Mouse (Mus musculus) layer of hippocampus, adult 9-10 months (tissue): Measurements from ENCODE around the gene Fcnb.

Source experiments
- DNase-seq: peaks from one replicate; pipeline ENCODE4 v3.0.0; 2022; ENCODE audit warnings: low spot score

Fcnb gene

DNA sequence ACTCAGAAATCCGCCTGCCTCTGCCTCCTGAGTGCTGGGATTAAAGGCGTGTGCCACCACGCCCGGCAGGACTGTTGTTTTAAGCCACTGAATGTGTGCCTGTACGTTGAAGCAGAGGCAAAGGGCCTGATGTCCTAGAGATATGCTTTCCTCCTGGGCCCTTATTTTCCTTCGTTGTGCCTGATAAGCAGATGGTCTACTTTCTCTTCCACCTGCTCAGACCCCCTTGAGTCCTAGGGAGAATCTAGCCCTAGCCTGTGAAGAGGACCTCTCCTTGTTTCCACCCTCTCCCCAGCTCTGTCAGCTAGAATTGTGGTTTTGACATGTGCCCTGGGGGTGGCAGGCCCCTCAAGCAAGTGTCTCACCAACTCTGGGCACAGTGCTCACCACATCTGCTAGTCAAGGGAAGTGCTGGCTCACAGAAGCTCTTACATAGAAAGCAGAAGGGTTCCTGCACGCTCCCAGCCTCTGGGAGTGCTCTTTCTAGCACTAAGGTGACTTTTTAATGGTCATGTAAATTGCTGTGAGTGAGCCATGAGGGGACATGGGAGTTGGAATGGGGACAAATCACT, 9.0 kb downstream of the Fcnb start:
- no peak for DNase-seq

- DNase-seq, result peak; percentile 81
Measured at GRCm38 (mm10) chr2:28068537-28068878, 16.2 kb downstream of the Fcnb start.

DNA sequence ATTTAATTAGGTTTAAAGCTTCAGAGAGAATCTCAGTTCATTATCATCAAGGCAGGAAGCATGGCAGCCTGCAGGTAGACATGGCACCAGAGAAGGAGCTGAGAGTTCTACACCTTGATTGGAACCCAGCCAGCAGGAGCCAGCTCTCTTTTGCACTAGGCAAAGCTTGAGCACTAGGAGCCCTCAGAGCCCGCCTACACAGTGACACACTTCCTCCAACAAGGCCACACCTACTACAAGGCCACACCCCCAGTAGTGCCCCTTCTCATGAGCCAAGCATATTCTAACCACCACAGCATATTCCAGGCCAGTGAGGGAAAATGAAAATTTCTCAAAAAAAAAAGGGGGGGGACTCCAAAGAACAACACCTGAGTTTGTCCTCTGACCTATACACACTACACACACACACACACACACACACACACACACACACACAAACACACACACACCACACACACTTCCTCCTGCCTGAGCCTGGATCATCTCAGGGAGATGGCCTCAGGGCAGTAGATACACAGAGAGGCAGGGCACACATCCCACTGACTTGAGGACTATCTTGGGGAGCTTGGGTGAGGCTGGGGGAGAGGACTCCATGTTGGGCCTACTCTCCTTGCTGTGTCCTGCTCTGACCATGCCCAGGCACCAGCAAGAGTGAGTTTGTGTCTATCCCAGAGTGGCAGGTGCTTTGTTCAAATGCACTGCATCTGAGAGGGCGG, 16.7 kb downstream of the Fcnb start:
- DNase-seq, result no peak

GRCm38 (mm10) chr2:28067175-28067574, 17.5 kb downstream of the Fcnb start:
- DNase-seq, result peak; percentile 21

GRCm38 (mm10) chr2:28066686-28067085, 18.0 kb downstream of the Fcnb start:
- DNase-seq, result no peak

- DNase-seq, result no peak
Measured at GRCm38 (mm10) chr2:28065081-28065651, 19.5 kb downstream of the Fcnb start.

GRCm38 (mm10) chr2:28064339-28065080, 20.2 kb downstream of the Fcnb start:
- DNase-seq, result no peak

DNA sequence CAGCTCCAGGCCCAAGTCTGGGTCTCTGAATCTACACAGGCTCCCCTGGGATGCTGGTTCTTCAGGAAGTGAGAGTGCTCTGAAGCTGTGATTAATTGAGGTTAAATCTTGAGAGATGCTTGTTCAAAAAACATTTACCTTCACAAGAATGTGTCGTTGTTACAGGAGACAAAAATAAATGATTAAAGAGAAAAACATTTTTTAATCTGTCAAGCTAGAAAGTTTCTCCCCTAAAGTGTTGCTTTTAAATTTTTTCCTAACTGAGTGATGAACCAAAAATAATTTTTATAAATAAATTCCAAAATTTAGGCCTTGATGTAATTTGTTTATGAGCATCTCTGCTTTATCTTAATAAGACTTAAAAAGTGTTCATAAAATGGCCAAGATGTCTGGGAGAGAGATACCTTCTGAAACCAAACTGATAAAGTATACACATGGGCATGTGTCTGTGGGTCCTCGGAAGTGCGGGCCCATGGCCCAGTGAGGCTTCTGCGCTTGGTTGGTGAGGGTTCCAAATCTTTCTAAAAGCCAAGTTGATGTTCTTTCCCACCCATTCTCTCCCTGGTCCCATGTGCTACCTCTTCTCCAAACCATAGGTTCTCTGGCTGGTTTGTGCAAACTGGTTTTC, 20.9 kb downstream of the Fcnb start:
- no peak for DNase-seq

DNA sequence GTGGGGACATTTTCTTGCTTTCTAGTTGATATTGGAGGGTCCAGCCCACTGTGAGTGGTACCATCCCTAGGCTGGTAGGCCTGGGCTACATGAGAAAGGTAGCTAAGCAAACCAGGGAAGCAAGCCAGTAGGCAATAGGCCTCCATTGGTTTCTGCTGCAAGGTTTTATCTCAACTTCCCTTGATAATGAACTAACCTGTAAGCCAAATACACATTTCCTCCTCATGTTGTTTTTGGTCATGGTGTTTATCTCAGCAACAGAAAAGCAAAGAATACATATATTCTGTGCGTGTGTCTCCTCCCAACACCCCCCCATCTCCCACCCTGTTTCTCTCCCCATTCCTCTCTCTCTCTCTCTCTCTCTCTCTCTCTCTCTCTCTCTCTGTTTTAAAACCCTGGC, 24.8 kb downstream of the Fcnb start:
- no peak for DNase-seq

DNA sequence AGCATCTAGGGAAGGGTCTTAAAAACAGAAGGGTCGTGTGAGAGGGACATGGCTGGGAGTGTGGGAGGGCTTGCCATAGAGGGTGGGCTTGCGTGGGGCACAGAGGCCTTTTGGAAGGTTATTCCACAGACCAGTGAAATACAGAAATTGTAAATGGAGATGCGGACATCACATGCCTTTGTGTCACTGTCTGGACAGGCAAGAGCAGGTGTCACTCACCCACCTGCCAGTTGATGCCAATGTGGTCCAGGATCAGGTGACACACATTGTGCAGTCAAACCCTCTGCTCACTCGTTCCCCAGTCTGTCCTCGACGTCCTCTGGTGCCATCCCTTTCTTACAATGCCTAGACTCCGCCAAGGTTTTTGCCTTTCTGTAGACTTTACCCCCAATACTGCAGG, 37.6 kb downstream of the Fcnb start:
- DNase-seq, result no peak

- DNase-seq, result no peak
Measured at GRCm38 (mm10) chr2:28046311-28046710, 38.4 kb downstream of the Fcnb start.

GRCm38 (mm10) chr2:28044920-28045598, 39.6 kb downstream of the Fcnb start:
- DNase-seq, result no peak

- no peak for DNase-seq
Measured at GRCm38 (mm10) chr2:28040466-28040865, 44.2 kb downstream of the Fcnb start.

DNA sequence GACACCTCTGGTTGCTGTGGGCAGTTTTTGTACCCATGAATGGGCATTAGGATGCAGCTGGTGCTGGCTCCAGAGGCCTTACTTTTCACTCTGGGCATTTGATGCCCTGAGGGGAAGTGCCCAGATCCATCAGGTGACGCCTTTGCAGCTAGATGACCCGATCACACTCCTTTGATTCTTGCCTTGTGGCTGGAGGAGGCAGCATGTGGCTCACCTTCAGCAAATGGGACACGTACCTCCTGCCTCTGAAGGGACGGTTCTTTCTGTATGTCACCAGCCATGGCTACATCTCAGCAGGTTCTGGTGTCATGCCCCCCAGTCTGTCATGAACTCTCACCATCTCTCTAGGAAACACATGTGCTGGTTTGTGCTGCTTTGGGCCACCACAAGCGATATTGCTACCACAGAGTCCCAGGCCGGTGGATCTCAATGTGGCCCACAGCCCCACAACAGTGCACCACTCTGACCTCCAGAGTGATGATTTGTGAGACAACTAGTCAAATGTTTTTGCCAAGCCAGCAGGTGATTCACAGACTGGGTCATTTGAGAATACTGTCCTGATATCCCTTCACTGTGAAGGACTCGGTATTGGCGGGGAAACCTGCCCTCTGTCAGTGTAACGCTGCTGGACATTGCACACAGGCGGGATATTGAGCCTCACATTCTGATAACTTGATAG, 44.9 kb downstream of the Fcnb start:
- no peak for DNase-seq

GRCm38 (mm10) chr2:28038391-28039096, 46.1 kb downstream of the Fcnb start:
- DNase-seq, result peak; percentile 25

- DNase-seq, result no peak
Measured at GRCm38 (mm10) chr2:28037505-28038390, 46.9 kb downstream of the Fcnb start.

DNA sequence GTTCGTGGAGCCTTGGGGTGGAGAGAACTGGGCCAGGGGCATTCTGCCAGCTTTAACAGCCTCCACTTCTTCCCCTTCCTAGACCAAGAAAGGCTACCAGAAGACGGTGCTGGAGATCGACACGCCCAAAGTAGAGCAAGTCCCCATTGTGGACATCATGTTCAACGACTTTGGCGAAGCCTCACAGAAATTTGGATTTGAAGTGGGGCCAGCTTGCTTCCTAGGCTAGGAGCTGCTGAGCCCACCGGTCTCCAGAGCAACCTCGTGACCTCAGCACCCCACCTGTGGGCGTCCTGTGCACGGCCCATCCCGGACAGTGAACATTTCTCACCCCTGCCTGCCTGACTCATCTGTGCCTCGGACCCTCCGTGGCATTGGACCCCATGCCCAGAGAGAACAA, 47.9 kb downstream of the Fcnb start:
- DNase-seq, result no peak

DNA sequence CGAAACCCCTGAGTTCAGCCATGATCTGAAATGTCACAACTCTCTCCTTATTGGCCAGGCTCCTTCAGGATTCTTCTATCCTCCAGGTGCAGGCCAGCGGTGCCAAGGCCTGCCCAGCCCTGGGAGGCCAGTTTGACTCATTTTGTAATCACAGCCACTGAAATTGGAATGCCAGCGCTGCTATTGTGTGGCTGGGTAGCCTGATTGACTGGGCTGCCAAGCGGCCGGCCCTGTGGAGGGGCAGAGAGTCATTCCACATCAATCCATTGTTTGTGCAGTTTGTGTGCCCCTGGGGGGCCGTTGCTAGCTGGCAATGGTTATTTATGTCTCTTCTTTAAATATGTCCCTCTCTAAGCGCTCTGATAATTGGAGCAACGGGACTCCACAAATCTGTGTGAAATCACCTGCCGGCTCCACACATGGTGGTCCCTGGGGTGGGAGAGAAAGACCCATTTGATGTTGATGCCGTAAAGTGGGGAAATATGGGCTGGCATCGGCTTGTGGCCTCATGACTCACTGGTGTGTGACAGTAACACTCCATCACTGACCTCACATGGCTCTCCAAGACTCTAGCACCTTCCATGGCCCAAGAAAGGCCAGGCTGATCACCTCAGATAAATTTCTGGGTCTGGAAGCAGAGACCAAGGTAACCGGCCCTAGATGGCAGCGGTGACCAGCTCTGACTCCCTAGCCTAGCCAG, 50.5 kb downstream of the Fcnb start:
- no peak for DNase-seq

GRCm38 (mm10) chr2:28032469-28032868, 52.2 kb downstream of the Fcnb start:
- no peak for DNase-seq
